Comparison of ENCODE assay signal across 19 mouse cellular contexts in genomic region chrX:167157691-167158090, GRCm38 (mm10). TPM values are rescaled to one million over a fixed set of nuclear protein-coding genes. Genes with fewer than 3 reads are reported as not detected.
DNase-seq lines count a peak whose midpoint lies in the region; ATAC-seq lines count a peak whose summit lies in the region.
"Had no signal": no experiment of that assay in that cellular context is flagged by ENCODE, and none has a peak within 500 bp of the region (broad histone marks: within the 10 kb centered on the region; RNA-seq: fewer than 3 reads in every experiment).

No protein-coding gene starts in this region.

- no peaks in the 10 kb centered on the region for H3K9me3 ChIP-seq in kidney, embryonic 16.5 days (ENCODE audit: low read length)
- H3K9me3 ChIP-seq: embryonic facial prominence, embryonic 10.5 days; forebrain, embryonic 13.5 days; heart, embryonic 13.5 days; midbrain, embryonic 12.5 days; neural tube, embryonic 15.5 days had no signal

- H3K27ac ChIP-seq in kidney, embryonic 16.5 days (ENCODE audit: low read length) = no peak overlapping the region
- H3K27ac ChIP-seq: embryonic facial prominence, embryonic 10.5 days; forebrain, embryonic 13.5 days; heart, embryonic 13.5 days; midbrain, embryonic 12.5 days; neural tube, embryonic 15.5 days had no signal

- no peaks in the 10 kb centered on the region for H3K36me3 ChIP-seq in kidney, embryonic 16.5 days (ENCODE audit: insufficient read depth, low read length)
- H3K36me3 ChIP-seq: embryonic facial prominence, embryonic 10.5 days; heart, embryonic 13.5 days; midbrain, embryonic 12.5 days; neural tube, embryonic 15.5 days had no signal

- H3K4me1 ChIP-seq in kidney, embryonic 16.5 days (ENCODE audit: insufficient read depth, low read length) = no peaks in the 10 kb centered on the region
- H3K4me1 ChIP-seq: embryonic facial prominence, embryonic 10.5 days; forebrain, embryonic 13.5 days; midbrain, embryonic 12.5 days; neural tube, embryonic 15.5 days had no signal

- no peak for ATAC-seq in kidney, embryonic 16.5 days (ENCODE audit: low FRiP score, low TSS enrichment)
- ATAC-seq in megakaryocyte, adult 5-6 weeks (ENCODE audit: poor library complexity, severe bottlenecking) = peak; percentile 74
- ATAC-seq: forebrain, embryonic 13.5 days; hindbrain, embryonic 16.5 days had no signal

- H3K4me2 ChIP-seq in kidney, embryonic 16.5 days (replicated peaks; ENCODE audit: low read depth, low read length) = no peak overlapping the region
- H3K4me2 ChIP-seq: forebrain, embryonic 13.5 days; heart, embryonic 13.5 days; midbrain, embryonic 12.5 days; neural tube, embryonic 15.5 days had no signal

- 58% methylated on average over 4 of the region's 4 CpGs for WGBS in kidney, embryonic 16.5 days

- H3K9ac ChIP-seq in kidney, embryonic 16.5 days (replicated peaks; ENCODE audit: low read length) = no peak overlapping the region
- H3K9ac ChIP-seq: forebrain, embryonic 13.5 days; heart, embryonic 13.5 days; midbrain, embryonic 12.5 days; neural tube, embryonic 15.5 days had no signal

- peak; percentile 31 for DNase-seq in kidney, adult 9 months
- peak; percentile 34 for DNase-seq in CD4-positive, CD25-positive, alpha-beta regulatory T cell, adult 2 months (ENCODE audit: low read depth, low spot score)
- peak; percentile 94 for DNase-seq in R1 (ENCODE audit: low read depth, low spot score)
- no peak for DNase-seq in left cerebral cortex, adult 9 months (ENCODE audit: low spot score in 2 of 2)
- DNase-seq in cerebellum, postnatal 10 days = no peak
- DNase-seq: cerebellum, adult 11 months; cerebellum, postnatal 25 days; heart, postnatal 4 days; liver; lung, adult 18-20 months; lung, postnatal 4 days had no signal

- H3K4me3 ChIP-seq in kidney, embryonic 16.5 days (ENCODE audit: low read length) = no peak overlapping the region
- H3K4me3 ChIP-seq: embryonic facial prominence, embryonic 10.5 days; forebrain, embryonic 13.5 days; heart, embryonic 13.5 days; midbrain, embryonic 12.5 days; neural tube, embryonic 15.5 days had no signal

- H3K27me3 ChIP-seq in kidney, embryonic 16.5 days (ENCODE audit: insufficient read depth, low read length) = peaks cover 28% of the 10 kb centered on the region
- H3K27me3 ChIP-seq: heart, embryonic 13.5 days had no signal

RNA-seq across cellular contexts. Expression of gene Tmsb4x, which starts 51.4 kb away (rescaled TPM):
- 2,464 and 2,500 TPM in 2 replicates for polyA plus RNA-seq in kidney, embryonic 16.5 days (2015; fragmentation: Nextera tagmentation; extraction: Ambion mirVana)
- 11,237 and 11,623 TPM in 2 replicates for total RNA-seq in megakaryocyte, adult 5-6 weeks (2015)
- 5,986 and 6,405 TPM in 2 replicates for total RNA-seq in megakaryocyte, adult 5-6 weeks (2017)

Comparison
In these comparisons a context has a peak if more than half of its experiments do, and no peak if none do; other contexts are left out.
1. DNase-seq: peak in kidney, adult 9 months (single experiment), CD4-positive, CD25-positive, alpha-beta regulatory T cell, adult 2 months (single experiment) and R1 (single experiment); none in left cerebral cortex, adult 9 months (0 of 2) and cerebellum, postnatal 10 days (0 of 2).